Mouse (Mus musculus) T-helper 1 cell (primary cell): ENCODE results near the gene Sorbs1.

Source experiments
- in situ Hi-C: fragments of 300-600 bp; cut with MboI, MseI; formaldehyde crosslinking; loops from one replicate; pipeline ENCODE4 v1.15.1; 2025; ENCODE audit warnings: high pct_unique_total_duplicates

Gene Sorbs1

GRCm38 (mm10) chr19:40438907-40439306, 74.7 kb downstream of the Sorbs1 start:
- in situ Hi-C loops = no loop called here

- in situ Hi-C loops = no loop called here
These were observed 75.9 kb downstream of the Sorbs1 start for GRCm38 (mm10) chr19:40437651-40438068.

- in situ Hi-C loops = no loop called here
These were observed 76.9 kb downstream of the Sorbs1 start for GRCm38 (mm10) chr19:40436465-40437200.

- in situ Hi-C loops = no loop called here
These were observed 77.8 kb downstream of the Sorbs1 start for GRCm38 (mm10) chr19:40435797-40436196.

- in situ Hi-C loops = no loop called here
These were observed 78.5 kb downstream of the Sorbs1 start for GRCm38 (mm10) chr19:40435045-40435444.

GRCm38 (mm10) chr19:40434042-40434869, 79.3 kb downstream of the Sorbs1 start:
- in situ Hi-C loops = no loop called here

- in situ Hi-C loops = no loop called here
These were observed 80.2 kb downstream of the Sorbs1 start for GRCm38 (mm10) chr19:40433316-40433912.

- in situ Hi-C loops = no loop called here
These were observed 81.6 kb downstream of the Sorbs1 start for GRCm38 (mm10) chr19:40431969-40432368.

GRCm38 (mm10) chr19:40429572-40429971, 84.0 kb downstream of the Sorbs1 start:
- in situ Hi-C loops = no loop called here

- in situ Hi-C loops = no loop called here
These were observed 84.4 kb downstream of the Sorbs1 start for GRCm38 (mm10) chr19:40429169-40429568.

- in situ Hi-C loops = no loop called here
These were observed 87.2 kb downstream of the Sorbs1 start for GRCm38 (mm10) chr19:40426103-40426960.

GRCm38 (mm10) chr19:40425326-40425725, 88.3 kb downstream of the Sorbs1 start:
- in situ Hi-C loops = no loop called here

- in situ Hi-C loops = loop anchor here (5.0 kb wide), 1 partner anchor 414 kb away; no protein-coding TSS in a partner anchor
These were observed 92.5 kb downstream of the Sorbs1 start for GRCm38 (mm10) chr19:40421037-40421436.

- in situ Hi-C loops = no loop called here
These were observed 94.3 kb downstream of the Sorbs1 start for GRCm38 (mm10) chr19:40419315-40419714.

- in situ Hi-C loops = no loop called here
These were observed 96.3 kb downstream of the Sorbs1 start for GRCm38 (mm10) chr19:40417155-40417821.

GRCm38 (mm10) chr19:40415725-40416124, 97.9 kb downstream of the Sorbs1 start:
- in situ Hi-C loops = no loop called here

GRCm38 (mm10) chr19:40414798-40415475, 98.6 kb downstream of the Sorbs1 start:
- in situ Hi-C loops = no loop called here

- in situ Hi-C loops = no loop called here
These were observed 99.2 kb downstream of the Sorbs1 start for GRCm38 (mm10) chr19:40414386-40414785.

- in situ Hi-C loops = no loop called here
These were observed 102.2 kb downstream of the Sorbs1 start for GRCm38 (mm10) chr19:40411379-40411813.

GRCm38 (mm10) chr19:40410511-40410910, 103.1 kb downstream of the Sorbs1 start:
- in situ Hi-C loops = no loop called here
